Mouse (Mus musculus) cerebellum, adult 9-10 months (tissue): ENCODE measurements around the gene Shmt2.

ENCODE experiments used
- DNase-seq: peaks from one replicate; pipeline ENCODE4 v3.0.0; 2022

Shmt2 gene

DNA sequence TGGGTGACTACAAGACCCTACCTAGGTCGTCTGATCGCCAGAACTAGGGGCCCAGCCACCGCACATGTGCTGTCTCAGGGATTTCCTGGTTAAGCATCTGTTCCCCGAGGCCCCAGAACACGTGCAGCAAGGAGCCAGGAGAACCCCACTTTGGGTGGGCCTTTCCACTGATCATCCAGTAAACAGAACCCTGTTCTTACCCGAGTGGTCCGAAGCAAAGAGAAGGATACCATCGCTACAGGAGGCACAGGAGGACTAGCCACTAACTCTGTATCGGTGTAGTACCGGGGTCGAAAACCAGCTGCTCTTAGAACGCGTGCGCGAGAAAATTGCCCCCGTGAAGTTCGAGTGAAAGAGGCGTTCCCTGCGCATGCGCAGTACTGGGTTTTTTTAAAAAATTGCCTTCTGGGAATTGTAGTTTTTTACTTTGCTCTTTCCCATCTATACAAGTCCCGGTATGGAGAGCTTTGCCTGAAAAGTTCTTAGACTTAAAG lies at the start of gene Shmt2:
Gene Shmt2 (minus strand): TSS at position 357 of the 494 bp plus-strand sequence.
- DNase-seq, result peak; percentile 92

DNA sequence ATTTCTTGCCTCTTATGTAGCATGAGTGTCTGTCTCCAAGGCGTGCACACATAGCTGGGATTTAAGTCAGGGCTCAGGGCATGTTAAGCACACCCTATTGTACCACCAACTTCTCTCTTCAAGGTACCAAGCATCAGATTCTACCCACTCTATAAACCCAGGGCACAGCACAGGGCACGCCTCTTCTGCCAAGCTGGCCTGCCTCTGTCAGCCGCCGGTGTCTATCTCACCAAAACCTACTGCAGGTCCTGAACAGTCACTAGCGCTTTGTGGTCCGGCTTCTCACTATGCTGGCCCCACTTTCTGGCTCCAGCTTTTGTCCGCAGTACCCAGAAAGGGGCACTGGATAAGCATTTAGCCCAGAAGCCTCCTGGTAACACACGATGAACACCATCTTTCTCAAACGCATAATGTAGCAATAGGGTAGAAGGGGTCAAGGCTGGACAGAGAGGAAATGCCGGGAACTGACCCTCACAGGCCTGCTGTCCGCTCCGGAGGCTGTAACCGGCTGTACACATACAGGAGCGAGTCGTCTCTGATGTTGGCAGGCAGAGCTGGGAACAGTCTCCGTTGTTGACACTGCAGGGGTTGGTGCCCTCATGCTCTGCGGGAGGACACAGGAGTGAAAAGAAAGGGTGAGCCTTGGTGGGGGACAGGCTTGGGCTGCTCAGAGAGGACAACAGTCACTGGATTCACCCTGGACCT lies 48.8 kb upstream of the Shmt2 start:
- DNase-seq, result no peak

DNA sequence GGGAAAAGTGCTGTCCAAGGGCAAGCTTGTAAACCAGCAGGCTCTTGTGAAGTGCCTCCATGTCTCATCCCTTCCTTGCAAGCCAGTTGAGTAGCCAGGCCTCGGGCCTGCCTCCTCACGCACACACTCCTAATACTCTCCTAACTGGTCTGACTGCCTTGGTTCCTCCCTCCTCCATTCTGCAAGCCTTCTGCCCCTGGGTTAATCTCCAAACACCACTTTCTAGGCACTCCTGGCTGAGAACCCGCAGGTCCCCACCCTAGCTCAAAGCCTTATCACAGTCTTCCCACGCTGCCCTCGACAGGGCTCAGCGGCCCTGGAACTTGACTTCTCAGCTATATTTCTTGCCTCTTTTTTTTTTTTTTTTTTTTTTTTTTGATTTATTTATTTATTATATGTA lies 48.1 kb upstream of the Shmt2 start:
- DNase-seq, result no peak

DNA sequence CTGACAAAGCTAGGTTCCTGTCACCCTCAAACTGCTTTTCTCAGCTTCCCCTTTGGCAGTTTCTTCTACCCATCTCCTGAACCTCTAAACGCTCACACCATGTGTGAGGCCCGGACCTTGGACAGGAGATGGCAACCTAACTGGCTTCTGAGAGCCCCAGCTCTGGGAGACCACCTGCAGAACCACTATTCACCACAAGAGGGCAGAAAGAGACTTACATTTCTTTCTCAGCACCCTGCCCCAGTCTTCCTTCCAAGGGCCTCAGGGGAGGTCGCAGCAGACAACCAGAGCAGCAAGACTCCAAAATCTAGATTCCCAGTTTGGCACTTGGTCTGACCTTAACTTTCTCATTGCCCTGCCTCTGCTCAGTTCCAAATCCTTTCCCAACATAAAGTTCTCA lies 47.2 kb upstream of the Shmt2 start:
- peak; percentile 86 for DNase-seq

DNA sequence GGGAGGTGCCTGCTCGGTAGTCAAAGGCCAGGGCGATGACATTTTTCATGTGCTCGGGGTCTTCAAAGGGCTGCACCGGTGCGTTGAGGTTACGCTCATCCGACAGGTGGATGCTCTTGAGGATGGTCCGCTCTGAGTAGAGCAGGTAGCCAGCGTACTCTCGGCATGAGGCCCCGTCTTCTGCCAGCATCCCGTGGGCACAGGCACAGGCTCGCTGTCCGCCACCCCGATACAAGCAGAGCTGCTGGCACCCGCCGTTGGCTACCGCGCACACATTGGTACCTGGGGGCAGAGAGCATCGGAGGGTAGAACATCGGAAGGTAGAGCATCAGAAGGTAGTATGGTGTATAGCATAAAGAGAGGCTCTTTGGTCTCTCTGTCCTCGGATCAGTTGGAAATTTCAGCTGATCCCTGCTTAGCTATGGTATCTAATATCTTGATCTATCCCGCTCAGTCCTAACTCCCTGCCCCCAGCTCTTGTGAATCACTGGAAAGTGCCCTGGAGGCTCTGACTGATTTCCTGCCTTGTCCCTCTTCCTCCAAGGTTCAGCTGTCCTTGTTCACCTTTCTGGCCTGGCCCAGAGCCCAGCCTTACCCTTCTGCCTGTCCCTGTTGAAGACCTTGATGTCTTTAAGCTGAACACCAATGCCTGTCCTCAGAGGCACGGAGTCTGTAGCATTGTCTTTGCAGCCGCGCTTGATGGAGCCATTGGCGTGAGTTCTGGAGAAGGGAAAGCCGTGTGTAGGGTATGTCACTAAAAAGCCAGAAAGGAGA lies 44.5 kb upstream of the Shmt2 start:
- DNase-seq, result peak; percentile 54

DNA sequence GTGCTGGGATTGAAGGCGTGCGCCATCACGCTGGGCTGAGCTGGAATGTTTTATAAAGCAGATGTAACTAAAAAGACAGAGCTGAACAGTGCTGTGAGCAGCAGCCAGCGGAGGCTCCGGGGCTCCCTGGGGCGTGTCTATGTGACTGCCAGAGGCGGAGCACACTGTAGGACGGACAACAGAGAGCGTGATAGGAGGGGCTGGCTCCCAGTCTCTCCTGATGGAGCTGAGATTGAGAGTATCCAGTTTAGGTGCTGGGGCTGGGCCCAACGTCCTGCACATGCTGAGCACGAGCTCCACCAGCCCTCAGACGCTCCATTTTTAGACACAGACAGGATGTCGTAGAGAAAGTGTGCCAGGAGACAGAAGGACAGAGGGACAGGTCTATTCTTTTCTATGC lies 42.1 kb upstream of the Shmt2 start:
- no peak for DNase-seq

- DNase-seq, result no peak
Measured at GRCm38 (mm10) chr10:127563840-127564239, 41.6 kb upstream of the Shmt2 start.

GRCm38 (mm10) chr10:127561145-127561544 lies 38.9 kb upstream of the Shmt2 start:
- no peak for DNase-seq

DNA sequence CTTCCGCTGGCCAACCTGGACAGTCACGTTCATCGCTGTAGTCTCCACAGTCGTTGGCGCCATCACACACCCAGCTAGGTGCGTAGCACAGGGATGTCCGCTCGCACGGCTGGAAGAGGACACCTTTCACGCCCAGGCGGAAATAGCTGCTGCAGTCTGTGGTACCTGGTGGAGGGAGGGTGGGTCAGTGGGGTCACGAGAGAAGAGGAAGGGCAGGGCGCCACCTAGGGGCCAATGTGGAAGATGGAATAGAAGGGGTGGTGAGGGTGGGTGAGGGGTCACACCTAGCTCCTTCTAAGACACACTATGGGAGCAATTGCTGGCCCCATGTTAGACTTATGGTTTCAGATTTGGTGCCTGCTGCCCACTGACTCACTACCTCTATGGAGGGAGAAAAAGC lies 35.2 kb upstream of the Shmt2 start:
- DNase-seq, result no peak

GRCm38 (mm10) chr10:127555703-127556102 lies 33.5 kb upstream of the Shmt2 start:
- peak; percentile 56 for DNase-seq

GRCm38 (mm10) chr10:127549892-127550291 lies 27.6 kb upstream of the Shmt2 start:
- DNase-seq, result no peak

- DNase-seq, result no peak
Measured at GRCm38 (mm10) chr10:127548236-127548635, 26.0 kb upstream of the Shmt2 start.

GRCm38 (mm10) chr10:127546505-127546904 lies 24.3 kb upstream of the Shmt2 start:
- DNase-seq, result no peak

GRCm38 (mm10) chr10:127544375-127544774 lies 22.1 kb upstream of the Shmt2 start:
- DNase-seq, result no peak

- no peak for DNase-seq
Measured at GRCm38 (mm10) chr10:127543916-127544315, 21.7 kb upstream of the Shmt2 start.

GRCm38 (mm10) chr10:127542720-127543119 lies 20.5 kb upstream of the Shmt2 start:
- DNase-seq, result no peak

DNA sequence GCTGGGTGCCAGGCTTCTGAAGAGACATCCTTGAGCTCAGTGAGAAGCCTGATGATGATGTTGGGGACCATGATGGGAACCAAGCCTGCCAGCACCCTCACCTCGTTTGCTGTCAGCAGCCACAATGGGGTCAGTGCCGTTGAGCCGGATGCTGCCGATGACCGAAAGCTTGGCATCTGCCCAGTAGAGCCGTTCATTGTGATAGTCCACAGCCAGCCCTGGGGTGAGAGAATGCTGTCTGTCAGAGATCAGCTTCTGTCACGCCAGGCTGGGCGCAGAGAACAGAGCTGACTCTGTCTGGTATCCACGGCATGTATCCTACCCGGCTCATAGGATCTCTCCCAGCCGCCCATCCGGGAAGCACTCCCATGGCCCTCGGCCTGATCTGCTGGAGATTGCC lies 19.8 kb upstream of the Shmt2 start:
- no peak for DNase-seq

DNA sequence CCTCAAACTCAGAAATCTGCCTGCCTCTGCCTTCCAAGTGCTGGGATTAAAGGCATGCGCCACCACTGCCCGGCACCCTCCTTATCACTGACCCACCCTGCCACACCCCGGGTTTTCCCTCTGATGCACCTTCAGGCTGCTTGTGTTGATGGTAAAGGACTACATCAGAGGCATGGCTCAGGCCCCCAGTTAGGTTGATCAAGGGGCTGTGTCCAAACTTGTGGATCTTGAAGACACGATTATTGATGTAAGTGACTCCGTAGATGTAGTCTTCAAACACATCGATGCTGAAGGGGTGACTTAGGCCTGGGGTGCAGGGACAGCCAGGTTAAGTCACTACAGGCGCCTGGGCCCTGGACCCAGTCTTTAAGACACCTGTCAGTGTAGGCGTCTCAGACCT lies 19.3 kb upstream of the Shmt2 start:
- DNase-seq, result no peak

GRCm38 (mm10) chr10:127537854-127538583 lies 15.8 kb upstream of the Shmt2 start:
- peak; percentile 92 for DNase-seq

- DNase-seq, result peak; percentile 75
Measured at GRCm38 (mm10) chr10:127536586-127537314, 14.5 kb upstream of the Shmt2 start.

DNA sequence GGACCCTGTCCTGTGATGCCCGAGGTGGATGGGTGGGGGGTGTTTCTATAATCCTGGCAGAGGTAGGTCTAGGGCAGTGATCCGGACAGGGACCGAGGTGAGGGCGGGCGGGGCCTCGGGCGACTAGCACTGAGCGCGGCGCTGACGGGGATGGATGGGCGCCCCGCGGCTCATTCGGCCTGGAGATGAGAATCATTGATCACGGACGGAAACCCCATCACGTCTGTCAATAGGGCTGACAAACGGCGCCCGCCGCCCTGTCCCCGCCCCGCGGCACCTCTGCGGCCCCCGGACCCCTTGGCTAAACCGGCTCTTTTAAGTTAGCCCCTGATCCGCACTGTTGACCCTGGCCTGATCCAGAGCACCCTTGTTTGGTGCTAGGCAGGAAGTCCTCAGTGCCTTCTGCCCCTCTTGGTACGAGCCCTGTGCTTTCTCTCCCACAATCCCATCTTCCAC lies 12.7 kb upstream of the Shmt2 start:
- no peak for DNase-seq

DNA sequence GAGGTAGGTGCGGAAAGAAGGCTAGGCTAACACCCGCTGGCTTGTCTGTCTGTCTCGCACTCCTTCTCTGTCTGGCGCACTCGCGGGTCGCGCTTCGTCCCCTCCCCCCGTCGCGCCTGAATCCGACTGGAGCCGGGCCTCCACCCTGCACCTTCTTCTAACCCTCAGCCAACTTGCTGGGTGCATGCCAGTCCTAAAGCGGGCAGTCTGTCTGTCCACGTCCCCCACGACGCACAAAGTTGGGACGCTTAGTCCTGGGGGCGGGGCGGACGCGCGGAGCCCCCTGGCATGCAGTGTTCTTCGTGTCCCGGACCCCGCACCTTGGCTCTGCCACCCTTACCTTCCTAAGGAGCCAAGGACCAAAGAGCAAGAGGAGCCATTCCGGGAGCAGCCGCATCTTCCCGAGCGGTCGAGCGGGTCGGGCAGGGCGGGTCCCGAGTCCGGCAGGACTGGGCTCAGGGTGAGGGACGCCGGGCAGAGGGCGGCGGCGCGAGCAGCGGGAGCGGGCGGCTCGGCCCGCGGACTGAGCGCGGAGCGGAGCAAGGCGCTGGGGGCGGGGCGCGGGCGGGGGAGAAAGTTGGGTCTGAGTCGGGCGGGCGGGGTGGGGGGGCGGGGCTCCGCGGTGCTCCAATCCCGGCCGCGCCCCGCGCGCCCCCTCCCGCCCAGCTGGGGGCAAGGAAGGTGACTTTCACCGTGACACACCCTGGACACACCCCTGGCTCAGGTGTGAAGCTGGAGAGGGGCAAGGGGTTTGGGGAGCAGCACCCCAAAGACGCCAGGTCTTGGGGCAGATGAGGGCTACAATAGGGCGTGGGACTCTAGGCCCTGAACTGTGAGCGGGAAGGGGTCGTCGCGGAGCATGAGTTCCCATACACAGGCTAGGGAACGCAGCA lies 12.0 kb upstream of the Shmt2 start, which contains the start of gene Nxph4:
Gene Nxph4 (minus strand): TSS at position 524 of the 893 bp plus-strand sequence.
- DNase-seq, result no peak
